Mouse (Mus musculus) neutrophil, adult 5-6 weeks (primary cell): ENCODE data around the gene Syt2. TPM values are rescaled to one million over a fixed set of nuclear protein-coding genes. Genes with fewer than 3 reads are reported as not detected.

Experiments used
- ATAC-seq: fragments of 151-379, 151-347 bp; 2 replicates; pipeline ENCODE4 v1.8.0; 2017; ENCODE audit warnings: mild to moderate bottlenecking, moderate TSS enrichment; ENCODE audit not compliant: insufficient number of reproducible peaks, poor library complexity, low FRiP score, severe bottlenecking; ENCODE audit errors: extremely low read depth
- total RNA-seq: library from RNA; stranded (forward); fragments of 200-1000 nt; gene quantifications from 2 replicates; pipeline ENCODE4 v1.2.3, GENCODE M21; 2017

The Syt2 gene
- total RNA-seq, 1 experiment from 2014 or later = not detected

- no peak for ATAC-seq
Observed at GRCm38 (mm10) chr1:134784911-134785310, 138.4 kb downstream of the Syt2 start.

GRCm38 (mm10) chr1:134788096-134788495 is 141.6 kb downstream of the Syt2 start:
- ATAC-seq = no peak

- ATAC-seq = no peak
Observed at GRCm38 (mm10) chr1:134790716-134791439, 144.4 kb downstream of the Syt2 start.

- ATAC-seq = no peak
Observed at GRCm38 (mm10) chr1:134791456-134791855, 145.0 kb downstream of the Syt2 start.

- no peak for ATAC-seq
Observed at GRCm38 (mm10) chr1:134796076-134796475, 149.6 kb downstream of the Syt2 start.

- no peak for ATAC-seq
Observed at GRCm38 (mm10) chr1:134796536-134796935, 150.1 kb downstream of the Syt2 start.

GRCm38 (mm10) chr1:134801758-134802157 is 155.3 kb downstream of the Syt2 start:
- no peak for ATAC-seq

GRCm38 (mm10) chr1:134803286-134804117 is 157.0 kb downstream of the Syt2 start:
- no peak for ATAC-seq

GRCm38 (mm10) chr1:134804373-134804772 is 157.9 kb downstream of the Syt2 start:
- ATAC-seq = no peak

GRCm38 (mm10) chr1:134805471-134805870 is 159.0 kb downstream of the Syt2 start:
- no peak for ATAC-seq

Other genes with a start within 250 kb of the Syt2 start
- 82.5 and 86.9 TPM in 2 replicates for gene Cyb5r1, start 241.1 kb upstream of the Syt2 start, total RNA-seq
- gene Adipor1, start 231.3 kb upstream of the Syt2 start, total RNA-seq = 373 and 380 TPM in 2 replicates
- 31.3 and 38.4 TPM in 2 replicates for gene Klhl12, start 191.1 kb upstream of the Syt2 start, total RNA-seq
- 16.9 and 21.1 TPM in 2 replicates for gene Rabif, start 152.0 kb upstream of the Syt2 start, total RNA-seq
- not detected in 2 replicates for gene Mgat4e, start 97.0 kb upstream of the Syt2 start, total RNA-seq
- 57.0 and 59.7 TPM in 2 replicates for gene Kdm5b, start 86.5 kb upstream of the Syt2 start, total RNA-seq